In genomic region chr3:51483741-51484359, GRCm38 (mm10) we compare ENCODE assay signal across 8 mouse cellular contexts. TPM values are rescaled to one million over a fixed set of nuclear protein-coding genes. Genes with fewer than 3 reads are reported as not detected.
A peak's percentile ranks its signal among the peaks of the same experiment; 100 is the strongest.
DNase-seq lines count a peak whose midpoint lies in the region; ATAC-seq and TF ChIP-seq lines count a peak whose summit lies in the region.

Gene Rab33b (plus strand): TSS chr3:51483920.

- peak within 1 kb of the TSS; percentile 88 for H3K4me2 ChIP-seq in CH12.LX (ENCODE audit: insufficient read depth, low read depth, poor library complexity, severe bottlenecking)
- peak within 1 kb of the TSS; percentile 69 for H3K4me2 ChIP-seq in forebrain, embryonic 11.5 days (ENCODE audit: low read depth, low read length, severe bottlenecking)
- peak within 1 kb of the TSS; percentile 79 for H3K4me2 ChIP-seq in heart, embryonic 16.5 days (ENCODE audit: low read depth, low read length)
- peak within 1 kb of the TSS; percentile 95 for H3K4me2 ChIP-seq in liver, embryonic 15.5 days
- H3K4me2 ChIP-seq in neural tube, embryonic 12.5 days (replicated peaks), result peak within 1 kb of the TSS; percentile 77

- DNase-seq in CH12.LX (ENCODE audit: extremely low read depth), result peak; percentile 98
- peak; percentile 87 for DNase-seq in c-Kit-positive CD71-positive TER-119-negative erythroid progenitor cells, embryonic 14.5 days (ENCODE audit: low read depth)
- peak; percentile 98 for DNase-seq in forebrain, embryonic 11.5 days (ENCODE audit: low spot score)
- DNase-seq in kidney, postnatal 36 days, result peak; percentile 97 to 98
- peak; percentile 95 for DNase-seq in telencephalon, adult 2 months (ENCODE audit: low read depth, low spot score)

- peak within 1 kb of the TSS; percentile 96 to 98 (median 97) for H3K4me3 ChIP-seq in CH12.LX (replicated peaks in 1 of 3; ENCODE audit: low read depth in 2 of 3, low read length in 2 of 3, poor library complexity in 1 of 3)
- peak within 1 kb of the TSS; percentile 58 for H3K4me3 ChIP-seq in forebrain, embryonic 11.5 days (ENCODE audit: low read depth, low read length)
- H3K4me3 ChIP-seq in heart, embryonic 16.5 days (ENCODE audit: low read length), result peak within 1 kb of the TSS; percentile 95
- peak within 1 kb of the TSS; percentile 78 for H3K4me3 ChIP-seq in liver, embryonic 15.5 days (replicated peaks)
- H3K4me3 ChIP-seq in neural tube, embryonic 12.5 days, result peak within 1 kb of the TSS; percentile 63

- no peak for TF ChIP-seq EP300 in CH12.LX (IDR thresholded peaks at IDR 0.05; ENCODE audit: low read length)

- peaks cover 0 to 15% of the 10 kb centered on the region in 2 experiments for H3K36me3 ChIP-seq in CH12.LX (replicated peaks in 1 of 2; ENCODE audit: control insufficient read depth in 1 of 2, insufficient read depth in 1 of 2, low read length in 1 of 2)
- H3K36me3 ChIP-seq in forebrain, embryonic 11.5 days (ENCODE audit: control insufficient read depth, insufficient read depth, low read length), result no peaks in the 10 kb centered on the region
- peaks cover 7% of the 10 kb centered on the region; the same call in 1 of the 2 replicates for H3K36me3 ChIP-seq in heart, embryonic 16.5 days (ENCODE audit: control insufficient read depth, insufficient read depth)
- no peaks in the 10 kb centered on the region for H3K36me3 ChIP-seq in liver, embryonic 15.5 days (replicated peaks)
- H3K36me3 ChIP-seq in neural tube, embryonic 12.5 days, result 0 out of 2 replicates have a peak, but pooled peaks cover 3% of the 10 kb centered on the region

- under 1% methylated on average over 65 of the region's 70 CpGs for WGBS in forebrain, embryonic 11.5 days
- under 1% methylated on average over 69 of the region's 70 CpGs for WGBS in heart, embryonic 16.5 days
- WGBS in liver, embryonic 15.5 days (ENCODE audit: insufficient replicate concordance), result under 1% methylated on average over 70 of the region's 70 CpGs
- under 1% methylated on average over 70 of the region's 70 CpGs for WGBS in neural tube, embryonic 12.5 days

- peaks cover 6 to 41% of the 10 kb centered on the region in 2 experiments; a peak in 3 of 4 replicates for H3K4me1 ChIP-seq in CH12.LX (ENCODE audit: control insufficient read depth in 1 of 2, insufficient read depth in 2 of 2)
- H3K4me1 ChIP-seq in forebrain, embryonic 11.5 days (replicated peaks; ENCODE audit: control insufficient read depth, insufficient read depth, low read length), result peaks cover 3% of the 10 kb centered on the region; the same call in 1 of the 2 replicates
- peaks cover 16% of the 10 kb centered on the region for H3K4me1 ChIP-seq in heart, embryonic 16.5 days (ENCODE audit: control insufficient read depth, insufficient read depth, low read length)
- H3K4me1 ChIP-seq in liver, embryonic 15.5 days (replicated peaks), result peaks cover 25% of the 10 kb centered on the region
- H3K4me1 ChIP-seq in neural tube, embryonic 12.5 days, result peaks cover 28% of the 10 kb centered on the region

- TF ChIP-seq RAD21 in CH12.LX (IDR thresholded peaks at IDR 0.05; ENCODE audit: low read depth, low read length), result no peak

- in situ Hi-C loops in CH12.LX (cut with MboI; ENCODE audit: low pct_ligation_motif_present, low pct_unique_long_range_greater_than_20kb, low sequenced_read_pairs), result loop anchor here (10.0 kb wide), 3 partner anchors 161 to 761 kb away; no protein-coding TSS in a partner anchor

- peak; percentile 98 for TF ChIP-seq POLR2A in CH12.LX (IDR thresholded peaks at IDR 0.05; ENCODE audit: low read depth, low read length)

- H3K9me3 ChIP-seq in CH12.LX (replicated peaks; ENCODE audit: low read length), result no peaks in the 10 kb centered on the region
- H3K9me3 ChIP-seq in forebrain, embryonic 11.5 days (ENCODE audit: control insufficient read depth, low read length), result no peaks in the 10 kb centered on the region
- H3K9me3 ChIP-seq in heart, embryonic 16.5 days (replicated peaks; ENCODE audit: control insufficient read depth, low read length), result no peaks in the 10 kb centered on the region
- no peaks in the 10 kb centered on the region for H3K9me3 ChIP-seq in liver, embryonic 15.5 days (replicated peaks)
- no peaks in the 10 kb centered on the region for H3K9me3 ChIP-seq in neural tube, embryonic 12.5 days

- H3K27me3 ChIP-seq in CH12.LX (replicated peaks), result no peaks in the 10 kb centered on the region
- no peaks in the 10 kb centered on the region for H3K27me3 ChIP-seq in forebrain, embryonic 11.5 days (ENCODE audit: control insufficient read depth, insufficient read depth, low read length)
- H3K27me3 ChIP-seq in heart, embryonic 16.5 days (ENCODE audit: control insufficient read depth, insufficient read depth, low read length), result no peaks in the 10 kb centered on the region
- no peaks in the 10 kb centered on the region for H3K27me3 ChIP-seq in liver, embryonic 15.5 days
- no peaks in the 10 kb centered on the region for H3K27me3 ChIP-seq in neural tube, embryonic 12.5 days (replicated peaks)

- peaks cover 15% of the 10 kb centered on the region for H3K79me2 ChIP-seq in CH12.LX (replicated peaks; ENCODE audit: control insufficient read depth, extremely low read depth, insufficient read depth, poor library complexity, severe bottlenecking)

- ATAC-seq in forebrain, embryonic 11.5 days (replicated peaks; ENCODE audit: low FRiP score), result peak; percentile 93
- ATAC-seq in heart, embryonic 16.5 days (replicated peaks; ENCODE audit: extremely low read depth, insufficient read depth, low FRiP score), result peak; percentile 97
- ATAC-seq in liver, embryonic 15.5 days (ENCODE audit: insufficient read depth), result peak; percentile 94
- peak; percentile 95 for ATAC-seq in neural tube, embryonic 12.5 days (ENCODE audit: low FRiP score, low read depth)

- peak within 1 kb of the TSS; percentile 97 for H3K9ac ChIP-seq in CH12.LX (ENCODE audit: insufficient read depth, low read depth)
- H3K9ac ChIP-seq in forebrain, embryonic 11.5 days (ENCODE audit: low read length), result peak within 1 kb of the TSS; percentile 84
- peak within 1 kb of the TSS; percentile 94 for H3K9ac ChIP-seq in heart, embryonic 16.5 days (ENCODE audit: low read length)
- peak within 1 kb of the TSS; percentile 74 for H3K9ac ChIP-seq in liver, embryonic 15.5 days
- H3K9ac ChIP-seq in neural tube, embryonic 12.5 days, result peak within 1 kb of the TSS; percentile 83

- dilution Hi-C loops in CH12.LX (cut with MboI; ENCODE audit: extremely low pct_ligation_motif_present, extremely low pct_unique_long_range_greater_than_20kb, low sequenced_read_pairs), result no loop called here

- H3K27ac ChIP-seq in CH12.LX (ENCODE audit: insufficient read depth, low read depth), result peak within 1 kb of the TSS; percentile 81
- peak within 1 kb of the TSS; percentile 79 for H3K27ac ChIP-seq in forebrain, embryonic 11.5 days (ENCODE audit: low read depth, low read length)
- H3K27ac ChIP-seq in heart, embryonic 16.5 days (ENCODE audit: low read length), result peak within 1 kb of the TSS; percentile 91
- H3K27ac ChIP-seq in liver, embryonic 15.5 days (replicated peaks), result peak within 1 kb of the TSS; percentile 87
- H3K27ac ChIP-seq in neural tube, embryonic 12.5 days, result peak within 1 kb of the TSS; percentile 81; the same call in 1 of the 2 replicates

- TF ChIP-seq CTCF in CH12.LX (conservative IDR thresholded peaks at IDR 0.05 in 1 of 2, IDR thresholded peaks at IDR 0.05 in 1 of 2; ENCODE audit: low read depth in 2 of 2, low read length in 2 of 2), result peak in 1 of 2 experiments; percentile 55; a peak in 1 of 4 replicates

TF ChIP-seq in CH12.LX, 34 proteins besides CTCF, POLR2A, EP300 and RAD21 (continues in another document):
- TF ChIP-seq MAX (IDR thresholded peaks at IDR 0.05; ENCODE audit: low read length), result peak; percentile 61
- TF ChIP-seq JUND (conservative IDR thresholded peaks at IDR 0.05; ENCODE audit: low read depth, low read length), result no peak
- TF ChIP-seq ZNF384 (IDR thresholded peaks at IDR 0.05; ENCODE audit: low read depth, low read length), result no peak
- TF ChIP-seq IRF4 (IDR thresholded peaks at IDR 0.05; ENCODE audit: low read depth, low read length), result peak; percentile 76
- TF ChIP-seq CHD1 (IDR thresholded peaks at IDR 0.05; ENCODE audit: low read depth, low read length), result no peak
- TF ChIP-seq ELF1 (IDR thresholded peaks at IDR 0.05; ENCODE audit: low read depth, low read length), result peak; percentile 86
- peak; percentile 93 for TF ChIP-seq HCFC1 (IDR thresholded peaks at IDR 0.05; ENCODE audit: low read depth, low read length)
- TF ChIP-seq SMC3 (IDR thresholded peaks at IDR 0.05; ENCODE audit: low read depth, low read length), result peak; percentile 11; the same call in 1 of the 2 replicates
- TF ChIP-seq KAT2A (IDR thresholded peaks at IDR 0.05; ENCODE audit: insufficient replicate concordance, low read length), result peak; percentile 78; the same call in 1 of the 2 replicates
- TF ChIP-seq NRF1 (IDR thresholded peaks at IDR 0.05; ENCODE audit: low read depth, low read length), result peak; percentile 98
- TF ChIP-seq TBP (conservative IDR thresholded peaks at IDR 0.05; ENCODE audit: low read depth, low read length), result no peak
- peak; percentile 49; the same call in 1 of the 2 replicates for TF ChIP-seq BHLHE40 (IDR thresholded peaks at IDR 0.05; ENCODE audit: low read depth, low read length)
- no peak for TF ChIP-seq E2F4 (IDR thresholded peaks at IDR 0.05; ENCODE audit: insufficient replicate concordance, low read depth, low read length)
- no peak for TF ChIP-seq ZKSCAN1 (IDR thresholded peaks at IDR 0.05; ENCODE audit: borderline replicate concordance, low read depth, low read length)
- TF ChIP-seq SIN3A (IDR thresholded peaks at IDR 0.05; ENCODE audit: low read length), result peak; percentile 46
- TF ChIP-seq JUN (IDR thresholded peaks at IDR 0.05; ENCODE audit: insufficient read depth, low read depth, low read length), result no peak
- peak; percentile 63; the same call in 1 of the 2 replicates for TF ChIP-seq MXI1 (IDR thresholded peaks at IDR 0.05; ENCODE audit: low read depth, low read length)
- no peak; the same call in none of the 2 replicates for TF ChIP-seq UBTF (IDR thresholded peaks at IDR 0.05; ENCODE audit: low read depth, low read length)
- peak; percentile 71 for TF ChIP-seq TCF12 (IDR thresholded peaks at IDR 0.05; ENCODE audit: low read depth, low read length)
- peak; percentile 39 for TF ChIP-seq ETS1 (conservative IDR thresholded peaks at IDR 0.05; ENCODE audit: low read depth, low read length)
- no peak for TF ChIP-seq RCOR1 (conservative IDR thresholded peaks at IDR 0.05; ENCODE audit: low read depth, low read length)
- TF ChIP-seq NELFE (IDR thresholded peaks at IDR 0.05; ENCODE audit: low read depth, low read length), result peak; percentile 93

RNA-seq across cellular contexts. Expression of gene Rab33b, which starts in this region (rescaled TPM):
- total RNA-seq in CH12.LX (2012; rRNA removed) (4.8 and 6.0 TPM in 2 replicates), CH12.LX (2014; rRNA removed) (9.3 and 9.9 TPM in 2 replicates)
- 7.0 and 7.1 TPM in 2 replicates for polyA plus RNA-seq in CH12.LX (2012; ENCODE audit: insufficient read length, low read depth)
- 14.4 and 14.8 TPM in 2 replicates for polyA plus RNA-seq in forebrain, embryonic 11.5 days (2014; fragmentation: Nextera tagmentation; extraction: Ambion mirVana)
- 15.6 and 16.9 TPM in 2 replicates for polyA plus RNA-seq in heart, embryonic 16.5 days (2015; fragmentation: Nextera tagmentation; extraction: Ambion mirVana)
- polyA plus RNA-seq in liver, embryonic 15.5 days (2015; fragmentation: Nextera tagmentation; extraction: Ambion mirVana), result 4.4 and 4.7 TPM in 2 replicates
- polyA plus RNA-seq in neural tube, embryonic 12.5 days (2016; fragmentation: Nextera tagmentation; extraction: Ambion mirVana), result 16.9 and 19.4 TPM in 2 replicates

Comparison
In these comparisons a context has a peak if more than half of its experiments do, and no peak if none do; other contexts are left out.
1. Peak in every context shown above with its lines: DNase-seq, ATAC-seq, H3K4me3 ChIP-seq and H3K27ac ChIP-seq.